Mouse (Mus musculus) yolk sac, embryonic 10.5 days (tissue): ENCODE data around the gene Nfatc4.
A peak's percentile ranks its signal among the peaks of the same experiment; 100 is the strongest.

Experiments used
- DNase-seq: peaks from one replicate; pipeline ENCODE4 v3.0.0-alpha.2; 2017; ENCODE audit warnings: low spot score

Nfatc4 gene

GRCm38 (mm10) chr14:55854406-55855100, 31.6 kb downstream of the Nfatc4 start:
- peak; percentile 50 for DNase-seq

- DNase-seq, result peak; percentile 88
These were observed 32.2 kb downstream of the Nfatc4 start for GRCm38 (mm10) chr14:55855101-55855561.

- DNase-seq, result no peak
These were observed 34.6 kb downstream of the Nfatc4 start for GRCm38 (mm10) chr14:55857588-55857987.

GRCm38 (mm10) chr14:55862186-55862585, 39.2 kb downstream of the Nfatc4 start:
- DNase-seq, result no peak

GRCm38 (mm10) chr14:55862970-55863369, 40.0 kb downstream of the Nfatc4 start:
- DNase-seq, result no peak

GRCm38 (mm10) chr14:55863773-55864172, 40.8 kb downstream of the Nfatc4 start:
- DNase-seq, result peak; percentile 66

GRCm38 (mm10) chr14:55866962-55867361, 44.0 kb downstream of the Nfatc4 start:
- DNase-seq, result no peak

- DNase-seq, result no peak
These were observed 45.5 kb downstream of the Nfatc4 start for GRCm38 (mm10) chr14:55868230-55869026.

GRCm38 (mm10) chr14:55869538-55869937, 46.6 kb downstream of the Nfatc4 start:
- no peak for DNase-seq

- DNase-seq, result no peak
These were observed 49.1 kb downstream of the Nfatc4 start for GRCm38 (mm10) chr14:55872039-55872438.

- no peak for DNase-seq
These were observed 49.6 kb downstream of the Nfatc4 start for GRCm38 (mm10) chr14:55872551-55872950.

- DNase-seq, result no peak
These were observed 50.3 kb downstream of the Nfatc4 start for GRCm38 (mm10) chr14:55873242-55873713.

GRCm38 (mm10) chr14:55873714-55874683, 51.1 kb downstream of the Nfatc4 start:
- DNase-seq, result peak; percentile 84

- no peak for DNase-seq
These were observed 54.7 kb downstream of the Nfatc4 start for GRCm38 (mm10) chr14:55877469-55878315.

GRCm38 (mm10) chr14:55878316-55878940, 55.5 kb downstream of the Nfatc4 start:
- DNase-seq, result no peak

- no peak for DNase-seq
These were observed 56.7 kb downstream of the Nfatc4 start for GRCm38 (mm10) chr14:55879623-55880022.

- DNase-seq, result no peak
These were observed 58.0 kb downstream of the Nfatc4 start for GRCm38 (mm10) chr14:55880982-55881381.

- DNase-seq, result peak; percentile 87
These were observed 59.3 kb downstream of the Nfatc4 start for GRCm38 (mm10) chr14:55882171-55882641.

GRCm38 (mm10) chr14:55883149-55883661, 60.3 kb downstream of the Nfatc4 start:
- DNase-seq, result no peak
